In genomic region chr7:122034348-122034747, GRCm38 (mm10) we compare ENCODE assay signal across 13 mouse cellular contexts. TPM values are rescaled to one million over a fixed set of nuclear protein-coding genes. Genes with fewer than 3 reads are reported as not detected.
DNase-seq lines count a peak whose midpoint lies in the region; ATAC-seq and TF ChIP-seq lines count a peak whose summit lies in the region.
"Had no signal": no experiment of that assay in that cellular context is flagged by ENCODE, and none has a peak within 500 bp of the region (broad histone marks: within the 10 kb centered on the region; RNA-seq: fewer than 3 reads in every experiment).

No protein-coding gene starts in this region.

- no peaks in the 10 kb centered on the region for H3K9me3 ChIP-seq in MEL (replicated peaks; ENCODE audit: insufficient read depth, low read length)
- H3K9me3 ChIP-seq: liver, embryonic 15.5 days had no signal

- no peak for TF ChIP-seq POLR2A in heart, adult 2 months (IDR thresholded peaks at IDR 0.05; ENCODE audit: insufficient read depth, low read depth, low read length)
- TF ChIP-seq POLR2A in MEL (IDR thresholded peaks at IDR 0.05; ENCODE audit: control insufficient read depth in 1 of 2, insufficient read depth in 1 of 2, low read depth in 1 of 2, low read length in 2 of 2, poor library complexity in 1 of 2) = no peak

- no peak for ATAC-seq in cerebellum, adult (ENCODE audit: insufficient number of reproducible peaks, low FRiP score, low TSS enrichment)
- ATAC-seq: CD4-positive, CD25-positive, alpha-beta regulatory T cell, adult 4 months; hindbrain, embryonic 16.5 days; midbrain, embryonic 16.5 days had no signal

- no peaks in the 10 kb centered on the region for H3K36me3 ChIP-seq in heart, adult 2 months (ENCODE audit: control insufficient read depth, insufficient read depth, low read length)
- H3K36me3 ChIP-seq in MEL (ENCODE audit: control insufficient read depth in 1 of 2, insufficient read depth in 2 of 2, low read length in 2 of 2) = peaks cover 0 to 2% of the 10 kb centered on the region in 2 experiments; a peak in 1 of 4 replicates

- TF ChIP-seq CTCF in heart, adult 2 months (IDR thresholded peaks at IDR 0.05) = peak; percentile 73
- peak; percentile 39 to 61 (median 52) for TF ChIP-seq CTCF in MEL (IDR thresholded peaks at IDR 0.05 in 2 of 3, conservative IDR thresholded peaks at IDR 0.05 in 1 of 3; ENCODE audit: control insufficient read depth in 1 of 3, insufficient read depth in 1 of 3, low read depth in 2 of 3, low read length in 3 of 3, poor library complexity in 1 of 3, severe bottlenecking in 1 of 3)

- no peak for TF ChIP-seq EP300 in heart, adult 2 months (IDR thresholded peaks at IDR 0.05; ENCODE audit: insufficient read depth, low read depth, low read length)
- TF ChIP-seq EP300 in MEL (IDR thresholded peaks at IDR 0.05; ENCODE audit: low read depth in 1 of 2, low read length in 2 of 2) = no peak

- 1% methylated on average over 2 of the region's 2 CpGs for WGBS in heart, adult 2 months

- H3K27me3 ChIP-seq in heart, adult 2 months (ENCODE audit: control insufficient read depth, insufficient read depth, low read length) = no peaks in the 10 kb centered on the region
- H3K27me3 ChIP-seq in MEL (ENCODE audit: control insufficient read depth in 1 of 2, insufficient read depth in 2 of 2, low read length in 2 of 2) = no peaks in the 10 kb centered on the region
- H3K27me3 ChIP-seq: liver, embryonic 15.5 days had no signal

- H3K4me1 ChIP-seq in heart, adult 2 months (ENCODE audit: control insufficient read depth, insufficient read depth, low read length) = no peaks in the 10 kb centered on the region
- no peaks in the 10 kb centered on the region for H3K4me1 ChIP-seq in MEL (ENCODE audit: control insufficient read depth in 1 of 2, insufficient read depth in 2 of 2, low read length in 2 of 2)
- H3K4me1 ChIP-seq: liver, embryonic 15.5 days had no signal

- H3K4me3 ChIP-seq in heart, adult 2 months = no peak overlapping the region
- no peak overlapping the region for H3K4me3 ChIP-seq in MEL (ENCODE audit: control insufficient read depth in 1 of 2, insufficient read depth in 1 of 2, low read depth in 2 of 2, low read length in 2 of 2)
- H3K4me3 ChIP-seq: liver, embryonic 15.5 days had no signal

- TF ChIP-seq RAD21 in MEL (IDR thresholded peaks at IDR 0.05; ENCODE audit: low read depth, low read length) = peak; percentile 52

- intact Hi-C loops in heart, adult 2 months (cut with DNase I) = loop anchor here (2.0 kb wide), 1 partner anchor 64 kb away; no protein-coding TSS in a partner anchor
- intact Hi-C loops in heart, postnatal 25 days (cut with DNase I) = loop anchor here (5.0 kb wide), 1 partner anchor 63 kb away; no protein-coding TSS in a partner anchor

- H3K27ac ChIP-seq in heart, adult 2 months = no peak overlapping the region
- H3K27ac ChIP-seq in MEL (ENCODE audit: control insufficient read depth, low read depth, low read length) = no peak overlapping the region
- H3K27ac ChIP-seq: liver, embryonic 15.5 days had no signal

- no peak for DNase-seq in heart, adult 2 months
- no peak for DNase-seq in heart, postnatal 25 days (ENCODE audit: low spot score)
- peak; percentile 26 for DNase-seq in layer of hippocampus, adult 11-12 months (ENCODE audit: low spot score)
- DNase-seq in layer of hippocampus, adult 8-10 months (ENCODE audit: low spot score in 2 of 2) = no peak
- DNase-seq in MEL (ENCODE audit: low read depth, low spot score) = peak; percentile 57
- DNase-seq in lung, postnatal 14 days = peak; percentile 28
- DNase-seq in ovary, adult 18-20 months (ENCODE audit: low spot score) = no peak
- DNase-seq: layer of hippocampus, postnatal 36 days had no signal

- H3K9ac ChIP-seq in heart, adult 2 months (ENCODE audit: low read depth, low read length) = no peak overlapping the region
- H3K9ac ChIP-seq in MEL (ENCODE audit: control insufficient read depth, low read depth, low read length, poor library complexity, severe bottlenecking) = no peak overlapping the region
- H3K9ac ChIP-seq: liver, embryonic 15.5 days had no signal

- H3K79me2 ChIP-seq in heart, adult 2 months (replicated peaks; ENCODE audit: control insufficient read depth, insufficient read depth, low read length) = no peaks in the 10 kb centered on the region
- H3K79me2 ChIP-seq in MEL (ENCODE audit: control insufficient read depth, insufficient read depth, low read length, poor library complexity) = no peaks in the 10 kb centered on the region

TF ChIP-seq in MEL, 35 proteins besides CTCF, POLR2A, EP300 and RAD21:
- no peak for TF ChIP-seq JUND (IDR thresholded peaks at IDR 0.05; ENCODE audit: low read depth, low read length)
- TF ChIP-seq SIN3A (IDR thresholded peaks at IDR 0.05; ENCODE audit: low read length) = no peak
- TF ChIP-seq TCF12 (IDR thresholded peaks at IDR 0.05; ENCODE audit: low read depth, low read length) = no peak
- TF ChIP-seq SMC3 (IDR thresholded peaks at IDR 0.05; ENCODE audit: low read depth, low read length) = peak; percentile 56
- TF ChIP-seq USF2 (IDR thresholded peaks at IDR 0.05; ENCODE audit: borderline replicate concordance in 1 of 2, insufficient read depth in 1 of 2, low read depth in 1 of 2, low read length in 2 of 2) = no peak
- no peak for TF ChIP-seq MYB (IDR thresholded peaks at IDR 0.05; ENCODE audit: low read depth, low read length)
- no peak for TF ChIP-seq USF1 (IDR thresholded peaks at IDR 0.05; ENCODE audit: low read depth, low read length)
- 0 out of 2 replicates have a peak, but pooled peaks have one; percentile 12 for TF ChIP-seq ZC3H11A (IDR thresholded peaks at IDR 0.05; ENCODE audit: low read depth, low read length)
- no peak for TF ChIP-seq MEF2A (IDR thresholded peaks at IDR 0.05; ENCODE audit: extremely low read depth, insufficient replicate concordance, low read depth, low read length, poor library complexity, severe bottlenecking)
- no peak for TF ChIP-seq ETS1 (IDR thresholded peaks at IDR 0.05; ENCODE audit: low read depth, low read length)
- no peak for TF ChIP-seq ZNF384 (IDR thresholded peaks at IDR 0.05; ENCODE audit: low read depth, low read length)
- TF ChIP-seq MAFK (IDR thresholded peaks at IDR 0.05; ENCODE audit: borderline replicate concordance, low read depth, low read length) = no peak

RNA-seq across cellular contexts. Expression of gene Gga2, which starts 13.3 kb away (rescaled TPM):
- 10 to 100 TPM; 25.3 to 28.5 TPM for total RNA-seq in heart, adult 2 months (2021)
- 25.7 and 30.1 TPM in 2 replicates for polyA plus RNA-seq in heart, adult 2 months (2012; rRNA removed)
- total RNA-seq in heart, postnatal 25 days (2021) = 10 to 100 TPM; 25.7 to 26.9 TPM
- 10 to 100 TPM; 30.5 to 42.7 (median 33.3) TPM for total RNA-seq in layer of hippocampus, adult 8-10 months (2022)
- 30.1 and 35.2 TPM in 2 replicates for total RNA-seq in MEL (2012; rRNA removed)
- polyA plus RNA-seq in MEL (2012; ENCODE audit: insufficient read depth in 1 of 2, insufficient read length in 2 of 2, low read depth in 1 of 2, low replicate concordance in 2 of 2, missing spikeins in 1 of 2) = 10 to 100 TPM; 29.5 to 95.3 TPM

RNA-seq across cellular contexts. Expression of gene Ubfd1, which starts 32.6 kb away (rescaled TPM):
- 10 to 100 TPM; 30.4 to 37.2 TPM for total RNA-seq in heart, adult 2 months (2021)
- polyA plus RNA-seq in heart, adult 2 months (2012; rRNA removed) = 17.8 and 27.6 TPM in 2 replicates
- 10 to 100 TPM; 35.0 to 38.6 TPM for total RNA-seq in heart, postnatal 25 days (2021)
- total RNA-seq in layer of hippocampus, adult 8-10 months (2022) = 10 to 100 TPM; 44.5 to 60.1 (median 52.6) TPM
- 29.2 and 31.2 TPM in 2 replicates for total RNA-seq in MEL (2012; rRNA removed)
- polyA plus RNA-seq in MEL (2012; ENCODE audit: insufficient read depth in 1 of 2, insufficient read length in 2 of 2, low read depth in 1 of 2, low replicate concordance in 2 of 2, missing spikeins in 1 of 2) = 10 to 100 TPM in 1 of 2 experiments, not detected in 1; 33.8 TPM

RNA-seq across cellular contexts. Expression of gene Ears2, which starts 32.7 kb away (rescaled TPM):
- total RNA-seq in heart, adult 2 months (2021) = 10 to 100 TPM; 11.8 to 12.9 TPM
- polyA plus RNA-seq in heart, adult 2 months (2012; rRNA removed) = 10.6 and 11.8 TPM in 2 replicates
- 10 to 100 TPM; 11.3 to 12.6 TPM for total RNA-seq in heart, postnatal 25 days (2021)
- total RNA-seq in layer of hippocampus, adult 8-10 months (2022) = 10 to 100 TPM in 2 of 4 experiments, 1 to 10 TPM in 2; 7.3 to 10.7 (median 9.3) TPM
- total RNA-seq in MEL (2012; rRNA removed) = 8.8 and 9.9 TPM in 2 replicates
- 10 to 100 TPM in 1 of 2 experiments, not detected in 1; 12.8 TPM for polyA plus RNA-seq in MEL (2012; ENCODE audit: insufficient read depth in 1 of 2, insufficient read length in 2 of 2, low read depth in 1 of 2, low replicate concordance in 2 of 2, missing spikeins in 1 of 2)

RNA-seq across cellular contexts. Expression of gene Cog7, which starts 52.8 kb away (rescaled TPM):
- 10 to 100 TPM; 17.0 to 19.5 TPM for total RNA-seq in heart, adult 2 months (2021)
- polyA plus RNA-seq in heart, adult 2 months (2012; rRNA removed) = 16.7 and 20.0 TPM in 2 replicates
- 10 to 100 TPM; 13.8 to 15.2 TPM for total RNA-seq in heart, postnatal 25 days (2021)
- total RNA-seq in layer of hippocampus, adult 8-10 months (2022) = 10 to 100 TPM; 41.5 to 47.1 (median 43.7) TPM
- total RNA-seq in MEL (2012; rRNA removed) = 17.1 and 17.7 TPM in 2 replicates
- polyA plus RNA-seq in MEL (2012; ENCODE audit: insufficient read depth in 1 of 2, insufficient read length in 2 of 2, low read depth in 1 of 2, low replicate concordance in 2 of 2, missing spikeins in 1 of 2) = 10 to 100 TPM in 1 of 2 experiments, not detected in 1; 21.2 TPM

Comparison
In these comparisons a context has a peak if more than half of its experiments do, and no peak if none do; other contexts are left out.
1. DNase-seq: peak in layer of hippocampus, adult 11-12 months (single experiment), MEL (single experiment) and lung, postnatal 14 days (single experiment); none in heart, adult 2 months (0 of 2), heart, postnatal 25 days (single experiment), layer of hippocampus, adult 8-10 months (0 of 2) and ovary, adult 18-20 months (single experiment).